Mouse (Mus musculus) CD4-positive, CD25-positive, alpha-beta regulatory T cell (primary cell): ENCODE results near the gene Dcun1d1. TPM values are rescaled to one million over a fixed set of nuclear protein-coding genes. Genes with fewer than 3 reads are reported as not detected.

ENCODE experiments used
- polyA plus RNA-seq: library from polyadenylated mRNA; unstranded; fragments of 100-300 nt; shearing (Covaris generic); gene quantifications from one replicate; pipeline ENCODE4 v1.2.1, GENCODE M21; 2017

Dcun1d1 gene
- 65.9 TPM for polyA plus RNA-seq

GRCm38 (mm10) chr3:35937345-35937744, at the start of gene Dcun1d1:
Gene Dcun1d1, minus strand, starts transcription at chr3:35937445.

Other genes starting within 250 kb of the Dcun1d1 start
- gene Atp11b, start 183.3 kb downstream of the Dcun1d1 start, polyA plus RNA-seq, result 246 TPM
- 27.5 TPM for gene Mccc1, start 63.2 kb upstream of the Dcun1d1 start, polyA plus RNA-seq
- gene Ccdc144b, start 116.1 kb upstream of the Dcun1d1 start, polyA plus RNA-seq, result not detected
- gene Acad9, start 128.5 kb upstream of the Dcun1d1 start, polyA plus RNA-seq, result 75.8 TPM
- gene D3Ertd254e, start 213.6 kb upstream of the Dcun1d1 start, polyA plus RNA-seq, result 3.6 TPM